14 mouse cellular contexts compared by ENCODE assay signal in genomic region chr15:92268341-92268740, GRCm38 (mm10).
"Had no signal": no experiment of that assay in that cellular context is flagged by ENCODE, and none has a peak within 500 bp of the region (broad histone marks: within the 10 kb centered on the region; RNA-seq: fewer than 3 reads in every experiment).

No protein-coding gene starts in this region.

- H3K9me3 ChIP-seq: limb, embryonic 13.5 days had no signal

- DNase-seq: kidney, adult 8-10 months; kidney, postnatal 25 days; layer of hippocampus, adult 9-11 months; layer of hippocampus, postnatal 36 days; lung, adult 2 months; lung, postnatal 36 days; right cerebral cortex, postnatal 4 days; spleen, adult 18-20 months; thymus, adult 18-20 months; thymus, postnatal 14 days had no signal

- H3K4me2 ChIP-seq: limb, embryonic 13.5 days had no signal

- ATAC-seq: lung, postnatal 0 days; midbrain, embryonic 16.5 days had no signal

- H3K27ac ChIP-seq: limb, embryonic 13.5 days; liver, embryonic 14.5 days had no signal

- H3K36me3 ChIP-seq: limb, embryonic 13.5 days had no signal

- H3K4me3 ChIP-seq: limb, embryonic 13.5 days had no signal

- H3K9ac ChIP-seq: limb, embryonic 13.5 days; liver, embryonic 14.5 days had no signal
